Mouse (Mus musculus) lung, postnatal 0 days (tissue): ENCODE measurements at regions not wholly inside any gene's neighbourhood (a gene's known extent, or its start where the extent isn't known, plus 50 kb on each side); places are given as distances from the start of the nearest gene placed in this dataset.

Source experiments
- CTCF ChIP-seq: IDR thresholded peaks from 2 replicates; pipeline ENCODE4 v1.5.1; 2016; ENCODE audit warnings: antibody characterized with exemption, mild to moderate bottlenecking
- EP300 ChIP-seq: IDR thresholded peaks from 2 replicates; pipeline ENCODE4 v1.6.1; 2016; ENCODE audit warnings: antibody characterized with exemption, mild to moderate bottlenecking, control low read depth

DNA sequence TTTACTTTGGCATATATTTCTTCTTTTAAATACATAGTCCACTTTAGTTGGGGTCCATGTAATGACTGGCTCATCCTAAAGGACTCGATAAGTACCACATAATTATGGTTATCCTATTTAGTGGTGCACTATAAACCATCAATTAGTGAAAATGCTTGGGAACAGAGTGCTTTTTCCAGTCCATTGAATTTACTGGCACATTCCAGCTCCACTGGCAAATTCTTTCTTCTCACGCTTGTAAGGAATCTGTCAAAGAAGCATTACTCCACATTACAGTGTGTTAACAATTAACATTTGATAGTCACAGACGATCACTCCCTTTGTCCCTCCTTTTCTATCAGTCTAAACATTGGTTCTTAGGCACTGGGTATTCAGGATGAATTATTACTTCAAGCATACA, 241.7 kb upstream of the Gli3 start:
- TF ChIP-seq CTCF (no peak), EP300 (no peak)
